Mouse (Mus musculus): Measurements from ENCODE around the gene Akna. TPM values are rescaled to one million over a fixed set of nuclear protein-coding genes. Genes with fewer than 3 reads are reported as not detected.

The Akna gene
- polyA plus RNA-seq, 1 experiment from 2014 or later: 9.1 TPM

DNA sequence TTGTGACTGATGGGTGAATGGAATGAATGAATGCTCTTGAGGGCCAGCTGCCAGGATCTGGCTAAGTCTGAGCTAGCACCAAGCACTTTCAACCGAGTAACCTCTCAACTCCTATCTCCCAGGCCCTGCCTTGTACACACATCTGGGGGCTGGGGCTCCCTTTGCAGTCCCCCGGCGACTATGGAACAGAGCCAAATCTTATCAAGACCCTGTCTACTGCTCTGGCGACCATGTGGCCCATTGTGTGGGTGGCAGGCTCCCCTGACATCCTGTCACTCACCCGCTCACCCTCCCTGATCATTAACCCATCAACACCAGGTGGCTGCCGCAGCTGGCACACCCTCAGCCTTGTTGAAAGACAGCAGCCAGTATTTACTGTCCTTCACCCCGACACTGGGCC, 1.9 kb upstream of the Akna start:
- no peak overlapping the region for H3K4me2 ChIP-seq
- H3K4me3 ChIP-seq (ENCODE audit: low read depth, low read length): no peak overlapping the region
- DNase-seq (ENCODE audit: low spot score, missing footprints) (no peak), ATAC-seq (ENCODE audit: low FRiP score) (no peak)
- peaks cover 36% of the 10 kb centered on the region for H3K4me1 ChIP-seq (ENCODE audit: control insufficient read depth, insufficient read depth, low read length)
- no peak overlapping the region for H3K9ac ChIP-seq (ENCODE audit: low read length)
- no peak overlapping the region for H3K27ac ChIP-seq (ENCODE audit: low read depth, low read length)
- no peaks in the 10 kb centered on the region for H3K9me3 ChIP-seq (ENCODE audit: control insufficient read depth, low read length)
- WGBS: 44% methylated on average over 7 of the region's 7 CpGs
- no peaks in the 10 kb centered on the region for H3K36me3 ChIP-seq (ENCODE audit: control insufficient read depth, insufficient read depth, low read length)
- no peaks in the 10 kb centered on the region for H3K27me3 ChIP-seq (ENCODE audit: control insufficient read depth, insufficient read depth, low read length)

DNA sequence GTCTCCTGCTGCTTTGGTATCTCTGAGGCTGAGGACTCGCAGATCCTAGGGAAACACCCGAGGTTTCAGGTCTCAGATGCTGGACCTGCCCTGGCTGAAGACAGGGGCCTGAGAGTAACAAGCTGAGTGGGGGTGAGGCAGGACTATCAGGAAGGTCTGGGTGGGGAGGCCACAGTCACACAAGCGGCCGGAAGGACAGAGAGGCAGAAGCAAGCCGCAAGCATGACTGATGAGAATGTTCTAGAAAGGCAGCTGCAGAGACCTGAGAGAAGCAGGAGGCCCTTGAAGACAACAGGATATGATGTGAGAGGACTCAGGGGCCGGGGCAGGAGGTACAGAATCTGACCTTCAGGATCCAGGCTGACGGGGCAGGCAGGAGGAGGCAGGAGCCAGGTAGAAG, 1.1 kb upstream of the Akna start:
- Histone ChIP-seq H3K4me2 (no peak overlapping the region), H3K9ac (ENCODE audit: low read length) (no peak overlapping the region), H3K4me3 (ENCODE audit: low read depth, low read length) (no peak overlapping the region), H3K27ac (ENCODE audit: low read depth, low read length) (no peak overlapping the region), H3K27me3 (ENCODE audit: control insufficient read depth, insufficient read depth, low read length) (no peaks in the 10 kb centered on the region), H3K4me1 (ENCODE audit: control insufficient read depth, insufficient read depth, low read length) (peaks cover 33% of the 10 kb centered on the region), H3K36me3 (ENCODE audit: control insufficient read depth, insufficient read depth, low read length) (no peaks in the 10 kb centered on the region), H3K9me3 (ENCODE audit: control insufficient read depth, low read length) (no peaks in the 10 kb centered on the region)
- no peak for DNase-seq (ENCODE audit: low spot score, missing footprints)
- no peak for ATAC-seq (ENCODE audit: low FRiP score)
- 81% methylated on average over 7 of the region's 7 CpGs for WGBS

DNA sequence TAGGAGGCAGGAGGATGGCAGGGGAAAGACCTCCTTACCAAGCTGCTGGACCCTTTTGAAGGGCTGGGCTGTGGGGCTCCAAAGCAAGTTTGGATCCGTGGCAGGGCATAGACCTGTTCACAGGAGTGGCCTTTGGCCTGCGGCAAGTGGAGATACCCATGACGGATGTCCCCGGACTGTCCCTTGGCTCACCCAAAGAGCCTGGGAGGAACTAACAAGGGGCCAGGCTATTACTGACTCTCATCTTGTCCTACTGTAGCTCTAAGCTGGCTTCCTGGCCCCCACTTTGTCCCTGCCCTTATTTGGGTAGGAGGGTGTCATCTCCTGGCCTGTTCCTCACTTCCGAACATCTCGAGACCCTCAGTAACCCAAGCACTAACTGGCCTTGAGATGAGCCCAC, 596 bp downstream of the Akna start:
- Histone ChIP-seq H3K9me3 (ENCODE audit: control insufficient read depth, low read length) (no peaks in the 10 kb centered on the region), H3K27ac (ENCODE audit: low read depth, low read length) (peak overlapping the region; percentile 44), H3K4me3 (ENCODE audit: low read depth, low read length) (peak overlapping the region; percentile 18; the same call in 1 of the 2 replicates), H3K4me1 (ENCODE audit: control insufficient read depth, insufficient read depth, low read length) (peaks cover 25% of the 10 kb centered on the region), H3K4me2 (peak overlapping the region; percentile 38), H3K36me3 (ENCODE audit: control insufficient read depth, insufficient read depth, low read length) (no peaks in the 10 kb centered on the region), H3K9ac (ENCODE audit: low read length) (peak overlapping the region; percentile 61), H3K27me3 (ENCODE audit: control insufficient read depth, insufficient read depth, low read length) (no peaks in the 10 kb centered on the region)
- ATAC-seq (ENCODE audit: low FRiP score) (peak; percentile 8; the same call in 1 of the 2 replicates), DNase-seq (ENCODE audit: low spot score, missing footprints) (peak; percentile 91)
- WGBS: 71% methylated on average over 6 of the region's 6 CpGs

DNA sequence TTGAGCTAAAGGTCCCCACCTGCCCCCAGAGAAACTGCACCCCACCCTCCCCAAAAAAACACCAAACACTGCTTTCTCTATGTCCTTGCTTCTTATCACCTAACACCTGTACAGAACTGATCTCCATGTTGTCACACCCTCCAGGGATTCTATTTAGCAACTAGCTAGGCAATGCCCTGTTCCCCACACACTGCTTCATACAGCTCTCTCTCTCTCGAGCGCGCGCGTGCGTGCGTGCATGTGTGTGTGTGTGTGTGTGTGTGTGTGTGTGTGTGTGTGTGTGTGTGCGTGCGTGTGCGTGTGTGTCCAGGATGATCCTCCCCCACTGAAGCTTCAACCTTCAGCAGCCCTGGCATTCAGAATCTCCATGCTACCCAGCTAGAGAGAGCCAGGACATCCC, 1.1 kb downstream of the Akna start:
- H3K4me2 ChIP-seq: peak overlapping the region; percentile 38; the same call in 1 of the 2 replicates
- no peak overlapping the region for H3K27ac ChIP-seq (ENCODE audit: low read depth, low read length)
- no peak for ATAC-seq (ENCODE audit: low FRiP score)
- WGBS: 89% methylated on average over 10 of the region's 10 CpGs
- no peak for DNase-seq (ENCODE audit: low spot score, missing footprints)
- H3K9me3 ChIP-seq (ENCODE audit: control insufficient read depth, low read length): no peaks in the 10 kb centered on the region
- H3K36me3 ChIP-seq (ENCODE audit: control insufficient read depth, insufficient read depth, low read length): no peaks in the 10 kb centered on the region
- H3K27me3 ChIP-seq (ENCODE audit: control insufficient read depth, insufficient read depth, low read length): no peaks in the 10 kb centered on the region
- no peak overlapping the region; the same call in 1 of the 2 replicates for H3K9ac ChIP-seq (ENCODE audit: low read length)
- peaks cover 25% of the 10 kb centered on the region for H3K4me1 ChIP-seq (ENCODE audit: control insufficient read depth, insufficient read depth, low read length)
- H3K4me3 ChIP-seq (ENCODE audit: low read depth, low read length): no peak overlapping the region

DNA sequence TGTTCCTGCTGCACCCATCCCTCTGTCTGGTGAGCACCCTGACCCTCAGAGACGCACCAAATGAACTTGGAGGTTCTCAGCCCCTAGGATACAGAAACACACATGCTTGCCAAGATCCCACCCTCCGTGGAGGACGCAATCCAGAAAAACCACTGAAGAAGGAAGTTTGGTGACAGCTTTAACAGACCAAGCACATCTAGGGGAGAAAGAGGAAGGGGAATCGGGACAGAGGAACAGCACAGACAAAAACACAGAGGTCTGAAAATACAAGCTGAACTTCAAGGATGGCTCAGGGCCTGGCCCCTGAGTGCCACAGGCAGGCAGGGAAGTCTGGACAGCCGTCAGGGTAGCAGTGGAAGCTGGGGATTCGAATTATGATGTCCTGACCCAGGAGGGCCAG, 1.5 kb downstream of the Akna start:
- Histone ChIP-seq H3K4me3 (ENCODE audit: low read depth, low read length) (no peak overlapping the region), H3K4me2 (no peak overlapping the region), H3K9me3 (ENCODE audit: control insufficient read depth, low read length) (no peaks in the 10 kb centered on the region), H3K27me3 (ENCODE audit: control insufficient read depth, insufficient read depth, low read length) (no peaks in the 10 kb centered on the region), H3K27ac (ENCODE audit: low read depth, low read length) (no peak overlapping the region), H3K9ac (ENCODE audit: low read length) (0 out of 2 replicates have a peak overlapping the region, but pooled peaks have one; percentile 33), H3K36me3 (ENCODE audit: control insufficient read depth, insufficient read depth, low read length) (no peaks in the 10 kb centered on the region), H3K4me1 (ENCODE audit: control insufficient read depth, insufficient read depth, low read length) (peaks cover 25% of the 10 kb centered on the region)
- no peak for ATAC-seq (ENCODE audit: low FRiP score)
- 86% methylated on average over 6 of the region's 6 CpGs for WGBS
- no peak for DNase-seq (ENCODE audit: low spot score, missing footprints)

DNA sequence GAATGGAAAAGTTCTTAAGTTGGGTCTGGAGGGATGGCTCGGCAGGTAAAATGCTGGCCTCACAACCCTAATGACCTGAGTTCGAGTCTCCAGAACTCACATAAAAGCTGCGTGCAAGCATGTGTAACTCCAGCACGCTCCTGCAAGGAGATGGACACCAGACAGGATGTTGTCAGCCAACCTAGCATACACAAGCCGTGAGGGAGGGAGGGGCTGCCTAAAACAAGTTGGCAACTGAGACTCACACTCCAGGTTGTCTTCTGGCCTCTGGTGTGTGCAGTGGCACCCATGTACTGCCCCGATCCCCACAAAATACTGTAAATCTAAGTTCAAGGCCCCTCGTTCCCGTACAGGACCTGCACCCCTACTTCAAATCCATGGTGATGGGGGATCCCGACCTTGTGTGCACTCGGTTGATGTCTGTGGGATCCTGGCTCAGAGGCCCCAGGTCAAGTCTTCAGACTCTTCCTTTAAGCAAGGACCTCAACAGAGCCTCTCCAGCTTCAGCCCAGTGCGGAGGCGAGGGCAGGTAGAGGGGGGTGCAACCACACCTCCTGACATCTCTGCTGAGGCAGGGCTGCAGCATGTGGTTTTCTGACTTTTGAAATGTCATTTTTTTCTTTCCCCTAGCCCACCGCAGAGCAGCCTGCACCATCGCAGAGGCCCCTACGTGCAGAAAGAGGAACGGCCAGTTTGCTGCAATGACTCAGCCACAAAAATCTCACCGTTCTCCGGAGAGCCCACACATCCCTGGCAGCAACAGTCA, 2.4 kb downstream of the Akna start:
- H3K4me3 ChIP-seq (ENCODE audit: low read depth, low read length): no peak overlapping the region
- H3K4me1 ChIP-seq (ENCODE audit: control insufficient read depth, insufficient read depth, low read length): peaks cover 25% of the 10 kb centered on the region
- H3K4me2 ChIP-seq: no peak overlapping the region
- no peaks in the 10 kb centered on the region for H3K27me3 ChIP-seq (ENCODE audit: control insufficient read depth, insufficient read depth, low read length)
- WGBS: 94% methylated on average over 18 of the region's 18 CpGs
- H3K9me3 ChIP-seq (ENCODE audit: control insufficient read depth, low read length): no peaks in the 10 kb centered on the region
- H3K36me3 ChIP-seq (ENCODE audit: control insufficient read depth, insufficient read depth, low read length): no peaks in the 10 kb centered on the region
- no peak overlapping the region for H3K27ac ChIP-seq (ENCODE audit: low read depth, low read length)
- DNase-seq (ENCODE audit: low spot score, missing footprints): no peak
- ATAC-seq (ENCODE audit: low FRiP score): no peak
- H3K9ac ChIP-seq (ENCODE audit: low read length): no peak overlapping the region; the same call in 1 of the 2 replicates

DNA sequence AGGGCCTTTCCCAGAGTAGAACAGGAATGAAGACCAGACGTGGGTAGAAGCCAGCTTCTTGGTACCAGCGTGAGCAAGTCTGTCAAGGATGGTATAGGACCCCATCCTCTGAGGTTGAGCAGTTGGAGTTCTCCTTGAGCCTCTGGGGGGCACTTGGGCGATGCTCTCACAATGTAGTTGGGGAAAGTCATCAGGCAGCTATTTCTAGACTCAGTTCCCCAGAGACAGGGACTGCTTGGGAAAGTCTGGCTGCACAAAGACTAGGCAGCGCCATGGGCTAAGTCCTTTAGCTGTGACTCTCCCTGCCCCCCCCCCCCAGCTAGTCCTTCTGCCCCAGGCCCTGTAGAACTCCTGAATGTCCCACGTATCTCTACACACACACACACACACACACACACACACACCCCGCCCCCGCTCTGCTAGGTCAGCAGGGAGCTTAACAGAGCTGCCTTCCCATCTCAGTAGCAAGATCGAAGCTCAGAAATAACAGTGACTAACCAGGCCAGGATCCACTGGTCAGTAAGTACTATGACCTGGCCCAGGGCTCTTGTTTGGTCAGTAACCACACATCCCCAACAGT, 3.4 kb downstream of the Akna start:
- no peak for ATAC-seq (ENCODE audit: low FRiP score)
- no peak overlapping the region for H3K9ac ChIP-seq (ENCODE audit: low read length)
- no peaks in the 10 kb centered on the region for H3K9me3 ChIP-seq (ENCODE audit: control insufficient read depth, low read length)
- no peaks in the 10 kb centered on the region for H3K27me3 ChIP-seq (ENCODE audit: control insufficient read depth, insufficient read depth, low read length)
- H3K4me2 ChIP-seq: no peak overlapping the region
- 66% methylated on average over 8 of the region's 8 CpGs for WGBS
- H3K4me1 ChIP-seq (ENCODE audit: control insufficient read depth, insufficient read depth, low read length): peaks cover 21% of the 10 kb centered on the region
- DNase-seq (ENCODE audit: low spot score, missing footprints): no peak
- H3K4me3 ChIP-seq (ENCODE audit: low read depth, low read length): no peak overlapping the region
- H3K27ac ChIP-seq (ENCODE audit: low read depth, low read length): no peak overlapping the region
- 0 out of 2 replicates have a peak, but pooled peaks cover 5% of the 10 kb centered on the region for H3K36me3 ChIP-seq (ENCODE audit: control insufficient read depth, insufficient read depth, low read length)

DNA sequence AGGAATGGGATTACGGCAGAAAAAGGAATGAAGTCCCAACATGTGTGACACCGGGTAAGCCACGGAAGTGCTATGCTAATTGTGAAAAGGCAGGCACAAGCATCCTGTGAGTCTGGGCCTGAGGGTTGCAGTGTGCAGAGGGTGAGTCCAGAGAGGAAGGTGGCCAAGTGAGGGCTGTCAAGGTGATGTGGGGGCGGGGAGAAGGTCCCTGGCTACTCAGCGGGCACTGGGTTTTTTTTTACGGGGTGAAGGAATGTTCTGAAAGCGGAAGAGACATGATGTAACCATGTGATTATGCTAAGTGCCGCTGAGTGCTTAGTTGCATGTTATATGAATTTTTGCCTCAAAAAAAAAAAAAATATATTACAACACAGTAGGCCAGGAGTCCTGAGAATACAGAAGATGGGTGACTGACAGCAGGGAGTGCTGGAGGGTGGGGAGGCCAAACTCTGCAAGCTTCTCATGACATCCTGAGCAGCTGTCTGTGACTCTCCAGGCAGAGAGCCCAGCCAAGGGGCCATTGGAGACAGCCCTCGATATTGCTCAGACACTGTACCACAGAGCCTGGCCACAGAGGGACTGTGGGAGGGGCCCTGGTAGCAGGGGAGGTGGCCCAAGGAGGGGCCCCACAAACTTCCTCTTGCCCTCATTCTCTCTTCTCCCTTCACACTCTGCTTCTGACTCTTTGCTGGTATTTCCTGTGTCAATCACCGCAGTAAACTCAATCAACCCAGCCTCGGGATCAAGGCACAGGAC, 4.1 kb downstream of the Akna start:
- 80% methylated on average over 11 of the region's 11 CpGs for WGBS
- Histone ChIP-seq H3K27me3 (ENCODE audit: control insufficient read depth, insufficient read depth, low read length) (no peaks in the 10 kb centered on the region), H3K4me1 (ENCODE audit: control insufficient read depth, insufficient read depth, low read length) (peaks cover 18% of the 10 kb centered on the region), H3K9me3 (ENCODE audit: control insufficient read depth, low read length) (no peaks in the 10 kb centered on the region), H3K36me3 (ENCODE audit: control insufficient read depth, insufficient read depth, low read length) (0 out of 2 replicates have a peak, but pooled peaks cover 5% of the 10 kb centered on the region), H3K4me2 (no peak overlapping the region), H3K27ac (ENCODE audit: low read depth, low read length) (no peak overlapping the region), H3K4me3 (ENCODE audit: low read depth, low read length) (no peak overlapping the region), H3K9ac (ENCODE audit: low read length) (no peak overlapping the region)
- ATAC-seq (ENCODE audit: low FRiP score) (no peak), DNase-seq (ENCODE audit: low spot score, missing footprints) (no peak)
